In genomic region chr5:136115891-136116783, GRCm38 (mm10) we compare ENCODE assay signal across 8 mouse cellular contexts. TPM values are rescaled to one million over a fixed set of nuclear protein-coding genes. Genes with fewer than 3 reads are reported as not detected.
DNase-seq lines count a peak whose midpoint lies in the region; ATAC-seq lines count a peak whose summit lies in the region.

TSS of gene Polr2j (plus strand) at chr5:136116631.

- H3K9me3 ChIP-seq in megakaryocyte, embryonic 14.5 days = no peaks in the 10 kb centered on the region

- DNase-seq in ZHBTc4 (ENCODE audit: low read depth, low spot score) = peak; percentile 99
- peak; percentile 93 for DNase-seq in gastrocnemius, adult 8-10 months (ENCODE audit: low spot score in 2 of 2)
- DNase-seq in hindlimb bud, embryonic 11.5 days (ENCODE audit: extremely low spot score, low read depth, low spot score) = peak; percentile 83
- DNase-seq in left cerebral cortex, adult 8-10 months (ENCODE audit: low spot score in 2 of 2) = peak; percentile 92 to 93
- DNase-seq in right cerebral cortex, postnatal 10 days (ENCODE audit: low spot score in 2 of 2) = peak; percentile 97 to 98
- DNase-seq in urinary bladder, postnatal 25 days (ENCODE audit: low spot score) = peak; percentile 98

- H3K4me1 ChIP-seq in megakaryocyte, embryonic 14.5 days = peaks cover 42% of the 10 kb centered on the region

- peak within 1 kb of the TSS; percentile 95 for H3K4me3 ChIP-seq in megakaryocyte, embryonic 14.5 days (replicated peaks)

- H3K36me3 ChIP-seq in megakaryocyte, embryonic 14.5 days (replicated peaks; ENCODE audit: low read length) = peaks cover 28% of the 10 kb centered on the region

- peak; percentile 97 for ATAC-seq in common myeloid progenitor, adult 5-6 weeks (replicated peaks; ENCODE audit: low read depth, poor library complexity, severe bottlenecking)

- H3K27me3 ChIP-seq in megakaryocyte, embryonic 14.5 days (replicated peaks) = no peaks in the 10 kb centered on the region

RNA-seq across cellular contexts. Expression of gene Polr2j, which starts in this region (rescaled TPM):
- 158 and 163 TPM in 2 replicates for total RNA-seq in common myeloid progenitor, adult 5-6 weeks (2017)
- total RNA-seq in gastrocnemius, adult 8-10 months (2022) = 10 to 100 TPM; 60.0 to 72.5 (median 60.7) TPM
- total RNA-seq in left cerebral cortex, adult 8-10 months (2022) = 10 to 100 TPM; 66.2 to 83.2 (median 70.9) TPM
- polyA plus RNA-seq in megakaryocyte, embryonic 14.5 days (2012; ENCODE audit: insufficient read depth, low replicate concordance) = 14.7 and 91.2 TPM in 2 replicates

Comparison
In these comparisons a context has a peak if more than half of its experiments do, and no peak if none do; other contexts are left out.
1. Peak in every context shown above with its lines: DNase-seq, ATAC-seq and H3K4me3 ChIP-seq.